8 mouse cellular contexts compared by ENCODE assay signal in the genomic region with DNA sequence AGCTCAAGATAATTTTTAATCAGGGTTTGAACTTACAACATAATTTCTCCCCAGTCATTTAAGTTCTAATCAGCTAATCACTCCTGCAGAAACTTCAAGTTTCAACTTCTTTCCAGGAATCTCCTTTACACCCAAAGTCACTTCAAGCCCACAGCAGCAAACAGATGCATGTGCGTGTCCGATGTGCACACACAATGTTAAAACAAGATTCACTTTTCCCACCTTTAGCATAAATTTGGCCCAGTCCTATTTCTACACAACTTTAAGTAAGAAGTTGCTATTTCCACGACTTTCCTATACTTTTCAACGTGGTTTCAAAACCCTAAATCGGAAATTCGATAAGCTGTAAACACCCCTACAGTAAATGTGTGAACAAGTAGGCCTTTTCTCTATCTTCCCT. TPM values are rescaled to one million over a fixed set of nuclear protein-coding genes. Genes with fewer than 3 reads are reported as not detected.
DNase-seq lines count a peak whose midpoint lies in the region; ATAC-seq and TF ChIP-seq lines count a peak whose summit lies in the region.

No protein-coding gene starts in this region.

- no peak overlapping the region for H3K27ac ChIP-seq in lung, postnatal 0 days (ENCODE audit: low read length)
- H3K27ac ChIP-seq in limb, embryonic 14.5 days (replicated peaks; ENCODE audit: low read depth, low read length): no peak overlapping the region
- H3K27ac ChIP-seq in stomach, embryonic 14.5 days (ENCODE audit: low read length): no peak overlapping the region

- peaks cover 4% of the 10 kb centered on the region; the same call in 1 of the 2 replicates for H3K4me1 ChIP-seq in lung, postnatal 0 days (ENCODE audit: insufficient read depth, low read depth, low read length)
- peaks cover 5% of the 10 kb centered on the region for H3K4me1 ChIP-seq in limb, embryonic 14.5 days (ENCODE audit: control insufficient read depth, insufficient read depth, low read length)
- H3K4me1 ChIP-seq in stomach, embryonic 14.5 days (ENCODE audit: control insufficient read depth, insufficient read depth, low read length): peaks cover 7% of the 10 kb centered on the region

- no peak for ATAC-seq in lung, postnatal 0 days
- 0 out of 2 replicates have a peak, but pooled peaks have one; percentile 44 for ATAC-seq in erythroid progenitor cell, adult 5-6 weeks (replicated peaks; ENCODE audit: low FRiP score, poor library complexity, severe bottlenecking)
- no peak for ATAC-seq in limb, embryonic 14.5 days (ENCODE audit: low FRiP score, low read depth)
- no peak for ATAC-seq in stomach, embryonic 14.5 days (ENCODE audit: insufficient number of reproducible peaks, insufficient read depth, low FRiP score, low read depth)

- no peak overlapping the region for H3K9ac ChIP-seq in lung, postnatal 0 days (replicated peaks; ENCODE audit: low read depth)
- H3K9ac ChIP-seq in limb, embryonic 14.5 days (ENCODE audit: low read depth, low read length, severe bottlenecking): 0 out of 2 replicates have a peak overlapping the region, but pooled peaks have one; percentile 83
- H3K9ac ChIP-seq in stomach, embryonic 14.5 days (replicated peaks; ENCODE audit: low read depth, low read length): no peak overlapping the region

- no peak overlapping the region for H3K4me3 ChIP-seq in lung, postnatal 0 days (ENCODE audit: low read depth, low read length)
- H3K4me3 ChIP-seq in limb, embryonic 14.5 days (replicated peaks; ENCODE audit: low read length): peak overlapping the region; percentile 85
- H3K4me3 ChIP-seq in stomach, embryonic 14.5 days (ENCODE audit: low read depth, low read length): peak overlapping the region; percentile 92

- TF ChIP-seq POLR2A in limb, embryonic 14.5 days (IDR thresholded peaks at IDR 0.05; ENCODE audit: borderline replicate concordance, extremely low read depth, insufficient read depth, insufficient read length): no peak

- H3K4me2 ChIP-seq in lung, postnatal 0 days (replicated peaks; ENCODE audit: low read depth, low read length): peak overlapping the region; percentile 98; the same call in 1 of the 2 replicates
- H3K4me2 ChIP-seq in limb, embryonic 14.5 days (replicated peaks; ENCODE audit: low read depth, low read length, severe bottlenecking): peak overlapping the region; percentile 100
- H3K4me2 ChIP-seq in stomach, embryonic 14.5 days (replicated peaks; ENCODE audit: low read depth, low read length): peak overlapping the region; percentile 36

- no peaks in the 10 kb centered on the region for H3K9me3 ChIP-seq in lung, postnatal 0 days (ENCODE audit: low read length)
- H3K9me3 ChIP-seq in limb, embryonic 14.5 days (ENCODE audit: control insufficient read depth, low read length): no peaks in the 10 kb centered on the region
- no peaks in the 10 kb centered on the region for H3K9me3 ChIP-seq in stomach, embryonic 14.5 days (ENCODE audit: control insufficient read depth, low read depth, low read length)

- no peak for TF ChIP-seq EP300 in lung, postnatal 0 days (IDR thresholded peaks at IDR 0.05)

- TF ChIP-seq CTCF in lung, postnatal 0 days (IDR thresholded peaks at IDR 0.05): no peak

- WGBS in lung, postnatal 0 days: 60% methylated on average over 6 of the region's 6 CpGs
- WGBS in limb, embryonic 14.5 days: 64% methylated on average over 6 of the region's 6 CpGs
- 63% methylated on average over 6 of the region's 6 CpGs for WGBS in stomach, embryonic 14.5 days

- H3K36me3 ChIP-seq in lung, postnatal 0 days (ENCODE audit: insufficient read depth, low read length): no peaks in the 10 kb centered on the region
- no peaks in the 10 kb centered on the region for H3K36me3 ChIP-seq in limb, embryonic 14.5 days (ENCODE audit: control insufficient read depth, insufficient read depth, low read length)
- peaks cover 2% of the 10 kb centered on the region; the same call in 1 of the 2 replicates for H3K36me3 ChIP-seq in stomach, embryonic 14.5 days (ENCODE audit: control insufficient read depth, insufficient read depth, low read length)

- no peaks in the 10 kb centered on the region for H3K27me3 ChIP-seq in lung, postnatal 0 days (replicated peaks; ENCODE audit: insufficient read depth, low read length)
- H3K27me3 ChIP-seq in limb, embryonic 14.5 days (ENCODE audit: control insufficient read depth, insufficient read depth, low read length): no peaks in the 10 kb centered on the region
- H3K27me3 ChIP-seq in stomach, embryonic 14.5 days (ENCODE audit: control insufficient read depth, insufficient read depth, low read length): no peaks in the 10 kb centered on the region

- DNase-seq in lung, postnatal 0 days (ENCODE audit: low spot score): no peak
- no peak for DNase-seq in lung, postnatal 14 days
- DNase-seq in limb, embryonic 14.5 days (ENCODE audit: low spot score): no peak
- DNase-seq in left cerebral cortex, adult 9 months (ENCODE audit: low spot score in 2 of 2): no peak
- DNase-seq in urinary bladder, postnatal 10 days (ENCODE audit: low spot score): no peak
- DNase-seq in layer of hippocampus, adult 11-12 months (ENCODE audit: low spot score): no peak

RNA-seq across cellular contexts. Expression of gene 1700066M21Rik, which starts 0.6 kb away (rescaled TPM):
- 5.3 and 6.3 TPM in 2 replicates for polyA plus RNA-seq in lung, postnatal 0 days (2015; fragmentation: Nextera tagmentation; extraction: Ambion mirVana)
- total RNA-seq in erythroid progenitor cell, adult 5-6 weeks (2015; ENCODE audit: low replicate concordance): 14.7 and 20.2 TPM in 2 replicates
- total RNA-seq in erythroid progenitor cell, adult 5-6 weeks (2017; ENCODE audit: low replicate concordance): 12.6 and 16.7 TPM in 2 replicates
- polyA plus RNA-seq in limb, embryonic 14.5 days (2012; rRNA removed): 8.2 and 10.5 TPM in 2 replicates
- 13.8 and 14.7 TPM in 2 replicates for polyA plus RNA-seq in limb, embryonic 14.5 days (2014; fragmentation: Nextera tagmentation; extraction: Ambion mirVana)
- polyA plus RNA-seq in stomach, embryonic 14.5 days (2014; fragmentation: Nextera tagmentation; extraction: Ambion mirVana): 12.1 and 13.0 TPM in 2 replicates

RNA-seq across cellular contexts. Expression of gene Maip1, which starts 29.3 kb away (rescaled TPM):
- polyA plus RNA-seq in lung, postnatal 0 days (2015; fragmentation: Nextera tagmentation; extraction: Ambion mirVana): 10.9 and 11.9 TPM in 2 replicates
- total RNA-seq in erythroid progenitor cell, adult 5-6 weeks (2015; ENCODE audit: low replicate concordance): 1.8 and 4.2 TPM in 2 replicates
- 0.98 and 4.7 TPM in 2 replicates for total RNA-seq in erythroid progenitor cell, adult 5-6 weeks (2017; ENCODE audit: low replicate concordance)
- 10.6 and 13.5 TPM in 2 replicates for polyA plus RNA-seq in limb, embryonic 14.5 days (2012; rRNA removed)
- polyA plus RNA-seq in limb, embryonic 14.5 days (2014; fragmentation: Nextera tagmentation; extraction: Ambion mirVana): 14.7 and 15.4 TPM in 2 replicates
- 16.4 TPM in 2 replicates for polyA plus RNA-seq in stomach, embryonic 14.5 days (2014; fragmentation: Nextera tagmentation; extraction: Ambion mirVana)

RNA-seq across cellular contexts. Expression of gene Tyw5, which starts 30.1 kb away (rescaled TPM):
- polyA plus RNA-seq in lung, postnatal 0 days (2015; fragmentation: Nextera tagmentation; extraction: Ambion mirVana): 20.5 and 26.9 TPM in 2 replicates
- 6.5 and 15.5 TPM in 2 replicates for total RNA-seq in erythroid progenitor cell, adult 5-6 weeks (2015; ENCODE audit: low replicate concordance)
- total RNA-seq in erythroid progenitor cell, adult 5-6 weeks (2017; ENCODE audit: low replicate concordance): 8.2 and 30.5 TPM in 2 replicates
- 22.3 and 30.1 TPM in 2 replicates for polyA plus RNA-seq in limb, embryonic 14.5 days (2012; rRNA removed)
- 25.3 and 25.6 TPM in 2 replicates for polyA plus RNA-seq in limb, embryonic 14.5 days (2014; fragmentation: Nextera tagmentation; extraction: Ambion mirVana)
- polyA plus RNA-seq in stomach, embryonic 14.5 days (2014; fragmentation: Nextera tagmentation; extraction: Ambion mirVana): 25.8 and 31.5 TPM in 2 replicates

Comparison
In these comparisons a context has a peak if more than half of its experiments do, and no peak if none do; other contexts are left out.
1. H3K4me2 ChIP-seq: peak in every context shown above with its lines; median percentile 100 in limb, embryonic 14.5 days; 98 in lung, postnatal 0 days; 36 in stomach, embryonic 14.5 days.